Mouse (Mus musculus): ENCODE results near the gene Prnp. TPM values are rescaled to one million over a fixed set of nuclear protein-coding genes. Genes with fewer than 3 reads are reported as not detected.
A peak's percentile ranks its signal among the peaks of the same experiment; 100 is the strongest.

The Prnp gene
- polyA plus RNA-seq, 1 experiment: 570 TPM

DNA sequence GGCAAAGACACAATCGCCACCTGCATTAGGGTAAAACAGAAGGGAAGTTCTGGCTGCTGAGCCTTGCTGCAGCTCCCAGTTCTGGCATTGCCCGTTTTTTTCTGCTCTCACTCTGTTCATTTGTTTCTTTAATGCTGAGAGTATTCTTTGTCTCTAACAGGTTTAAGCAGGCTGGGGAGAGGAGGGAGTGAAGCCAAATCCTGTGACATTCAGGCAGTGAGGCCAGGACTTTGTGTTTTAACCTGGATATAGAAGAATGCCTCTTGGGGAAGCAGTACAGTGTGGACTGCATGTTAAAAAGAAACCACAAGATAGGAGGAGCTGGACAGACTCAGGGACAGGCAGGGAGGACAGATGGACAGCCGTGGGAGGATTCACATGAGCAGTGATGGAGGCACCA lies 23.9 kb downstream of the Prnp start:
- H3K4me1 ChIP-seq (ENCODE audit: control insufficient read depth, insufficient read depth, low read length): peaks cover 20% of the 10 kb centered on the region
- WGBS: 25% methylated on average over 3 of the region's 3 CpGs
- H3K27me3 ChIP-seq (ENCODE audit: control insufficient read depth, insufficient read depth, low read length): no peaks in the 10 kb centered on the region
- H3K27ac ChIP-seq (ENCODE audit: insufficient read depth, low read length): 0 out of 2 replicates have a peak overlapping the region, but pooled peaks have one; percentile 17
- DNase-seq: no peak
- no peak overlapping the region for H3K4me3 ChIP-seq (replicated peaks; ENCODE audit: insufficient read depth, low read depth, low read length)
- TF ChIP-seq POLR2A (IDR thresholded peaks at IDR 0.05; ENCODE audit: borderline replicate concordance, insufficient read depth, low read length) (no peak), CTCF (IDR thresholded peaks at IDR 0.05; ENCODE audit: borderline replicate concordance, insufficient read depth, low read depth, low read length) (no peak)

DNA sequence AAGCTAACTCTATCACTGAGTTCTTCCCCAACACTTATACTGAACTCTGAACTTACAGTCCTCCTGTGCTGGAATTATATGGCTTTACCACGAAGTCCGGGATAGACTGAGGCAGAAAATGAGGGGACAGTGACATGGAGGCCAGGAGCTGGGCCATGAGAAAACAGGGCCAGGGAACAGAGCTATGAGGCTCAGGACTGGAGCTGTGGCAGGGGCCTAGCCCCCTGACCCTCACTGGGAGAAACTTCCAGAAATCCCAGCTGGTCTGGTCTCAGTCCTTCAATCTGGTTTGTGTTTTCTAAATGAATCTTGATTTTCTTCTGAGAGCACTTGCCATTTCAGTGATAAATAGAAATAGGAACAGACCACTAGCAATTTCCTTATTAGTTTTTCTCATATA lies 24.5 kb downstream of the Prnp start:
- no peak overlapping the region for H3K27ac ChIP-seq (ENCODE audit: insufficient read depth, low read length)
- 89% methylated on average over 2 of the region's 2 CpGs for WGBS
- TF ChIP-seq POLR2A (IDR thresholded peaks at IDR 0.05; ENCODE audit: borderline replicate concordance, insufficient read depth, low read length) (no peak), CTCF (IDR thresholded peaks at IDR 0.05; ENCODE audit: borderline replicate concordance, insufficient read depth, low read depth, low read length) (no peak)

DNA sequence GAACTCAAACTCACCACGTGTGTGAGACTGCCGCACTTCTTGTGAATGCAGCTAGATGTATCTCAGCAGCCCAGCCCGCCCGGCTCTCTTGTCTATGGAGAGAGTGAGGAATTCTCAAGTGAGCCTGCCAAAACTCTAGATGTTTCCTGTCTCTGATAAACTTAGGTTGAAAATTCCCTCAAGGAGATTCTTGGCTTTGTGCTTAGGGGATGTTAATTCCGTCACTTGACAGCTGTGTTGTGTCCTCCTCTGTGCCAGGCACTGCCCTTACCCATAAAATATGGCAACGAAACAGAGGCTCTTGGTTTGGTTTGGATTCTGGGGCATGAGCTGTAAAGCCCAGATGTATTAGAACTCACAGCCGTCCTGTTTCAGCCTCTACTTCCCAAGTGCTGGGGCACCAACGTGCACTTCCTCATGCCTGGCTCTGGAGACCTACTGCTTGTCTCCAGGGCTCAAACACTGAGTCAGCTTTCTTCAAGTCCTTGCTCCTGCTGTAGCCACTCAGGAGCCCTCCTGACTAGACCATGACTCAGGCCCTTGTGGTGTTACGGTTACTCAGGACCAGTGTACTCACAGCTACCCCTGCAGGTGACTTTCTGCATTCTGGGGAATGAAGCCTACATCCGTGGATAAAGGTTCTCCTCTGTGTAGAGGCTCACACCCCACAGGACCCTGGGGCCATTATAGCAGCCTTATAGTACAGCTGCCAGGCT lies 25.8 kb downstream of the Prnp start:
- Histone ChIP-seq H3K4me3 (replicated peaks; ENCODE audit: insufficient read depth, low read depth, low read length) (no peak overlapping the region), H3K27ac (ENCODE audit: insufficient read depth, low read length) (no peak overlapping the region), H3K27me3 (ENCODE audit: control insufficient read depth, insufficient read depth, low read length) (no peaks in the 10 kb centered on the region), H3K4me1 (ENCODE audit: control insufficient read depth, insufficient read depth, low read length) (peaks cover 20% of the 10 kb centered on the region)
- no peak for DNase-seq
- 67% methylated on average over 10 of the region's 10 CpGs for WGBS
- TF ChIP-seq POLR2A (IDR thresholded peaks at IDR 0.05; ENCODE audit: borderline replicate concordance, insufficient read depth, low read length): no peak
- TF ChIP-seq CTCF (IDR thresholded peaks at IDR 0.05; ENCODE audit: borderline replicate concordance, insufficient read depth, low read depth, low read length): peak; percentile 6; the same call in 1 of the 2 replicates

More for the DNA sequence above, 24.5 kb downstream of the Prnp start:
- no peak for DNase-seq
- Histone ChIP-seq H3K4me1 (ENCODE audit: control insufficient read depth, insufficient read depth, low read length) (peaks cover 20% of the 10 kb centered on the region), H3K4me3 (replicated peaks; ENCODE audit: insufficient read depth, low read depth, low read length) (no peak overlapping the region), H3K27me3 (ENCODE audit: control insufficient read depth, insufficient read depth, low read length) (no peaks in the 10 kb centered on the region)

DNA sequence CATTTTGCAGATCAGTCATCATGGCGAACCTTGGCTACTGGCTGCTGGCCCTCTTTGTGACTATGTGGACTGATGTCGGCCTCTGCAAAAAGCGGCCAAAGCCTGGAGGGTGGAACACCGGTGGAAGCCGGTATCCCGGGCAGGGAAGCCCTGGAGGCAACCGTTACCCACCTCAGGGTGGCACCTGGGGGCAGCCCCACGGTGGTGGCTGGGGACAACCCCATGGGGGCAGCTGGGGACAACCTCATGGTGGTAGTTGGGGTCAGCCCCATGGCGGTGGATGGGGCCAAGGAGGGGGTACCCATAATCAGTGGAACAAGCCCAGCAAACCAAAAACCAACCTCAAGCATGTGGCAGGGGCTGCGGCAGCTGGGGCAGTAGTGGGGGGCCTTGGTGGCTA lies 26.7 kb downstream of the Prnp start:
- TF ChIP-seq POLR2A (IDR thresholded peaks at IDR 0.05; ENCODE audit: borderline replicate concordance, insufficient read depth, low read length) (no peak), CTCF (IDR thresholded peaks at IDR 0.05; ENCODE audit: borderline replicate concordance, insufficient read depth, low read depth, low read length) (no peak)

DNA sequence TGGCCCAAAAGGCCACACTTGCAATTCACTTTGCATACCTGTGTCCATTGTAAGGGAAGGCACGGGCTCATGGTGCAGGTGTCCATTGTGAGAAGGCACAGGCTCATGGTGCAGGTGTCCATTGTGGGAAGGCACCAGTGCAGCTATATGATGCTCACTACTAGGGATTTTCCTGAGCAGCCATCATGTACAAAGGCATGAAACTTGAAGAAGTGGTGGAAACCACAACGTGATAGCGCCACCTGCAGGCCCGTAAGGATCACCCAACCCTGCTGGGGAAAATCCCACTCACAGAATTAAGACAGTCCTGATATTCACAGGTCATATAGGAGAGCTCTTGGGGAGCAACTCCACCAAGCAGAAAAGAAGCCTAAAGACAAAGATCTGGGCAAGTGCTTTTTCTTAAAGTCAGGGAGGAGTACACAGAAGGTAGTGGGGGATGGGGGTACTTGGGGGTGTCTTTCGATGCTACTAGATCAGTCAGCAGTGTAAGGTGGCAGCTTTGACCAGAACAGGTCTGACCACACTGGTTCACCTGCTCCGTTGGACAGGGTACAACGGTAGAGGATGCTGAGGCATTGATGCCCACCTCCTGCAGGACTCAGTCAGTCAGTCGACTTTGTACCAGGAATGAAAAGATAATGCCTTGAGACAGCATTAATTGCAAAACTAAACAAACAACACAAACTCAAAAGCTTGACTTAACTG lies 29.8 kb downstream of the Prnp start:
- DNase-seq: peak; percentile 39 to 63
- Histone ChIP-seq H3K4me1 (ENCODE audit: control insufficient read depth, insufficient read depth, low read length) (no peaks in the 10 kb centered on the region), H3K27ac (ENCODE audit: insufficient read depth, low read length) (no peak overlapping the region), H3K27me3 (ENCODE audit: control insufficient read depth, insufficient read depth, low read length) (no peaks in the 10 kb centered on the region), H3K4me3 (replicated peaks; ENCODE audit: insufficient read depth, low read depth, low read length) (no peak overlapping the region)
- peak; percentile 89 for TF ChIP-seq CTCF (IDR thresholded peaks at IDR 0.05; ENCODE audit: borderline replicate concordance, insufficient read depth, low read depth, low read length)
- TF ChIP-seq POLR2A (IDR thresholded peaks at IDR 0.05; ENCODE audit: borderline replicate concordance, insufficient read depth, low read length): no peak
- 40% methylated on average over 8 of the region's 8 CpGs for WGBS

More for the DNA sequence above, 26.7 kb downstream of the Prnp start:
- DNase-seq: no peak
- 95% methylated on average over 10 of the region's 10 CpGs for WGBS
- Histone ChIP-seq H3K27me3 (ENCODE audit: control insufficient read depth, insufficient read depth, low read length) (no peaks in the 10 kb centered on the region), H3K27ac (ENCODE audit: insufficient read depth, low read length) (no peak overlapping the region), H3K4me1 (ENCODE audit: control insufficient read depth, insufficient read depth, low read length) (peaks cover 20% of the 10 kb centered on the region), H3K4me3 (replicated peaks; ENCODE audit: insufficient read depth, low read depth, low read length) (no peak overlapping the region)

DNA sequence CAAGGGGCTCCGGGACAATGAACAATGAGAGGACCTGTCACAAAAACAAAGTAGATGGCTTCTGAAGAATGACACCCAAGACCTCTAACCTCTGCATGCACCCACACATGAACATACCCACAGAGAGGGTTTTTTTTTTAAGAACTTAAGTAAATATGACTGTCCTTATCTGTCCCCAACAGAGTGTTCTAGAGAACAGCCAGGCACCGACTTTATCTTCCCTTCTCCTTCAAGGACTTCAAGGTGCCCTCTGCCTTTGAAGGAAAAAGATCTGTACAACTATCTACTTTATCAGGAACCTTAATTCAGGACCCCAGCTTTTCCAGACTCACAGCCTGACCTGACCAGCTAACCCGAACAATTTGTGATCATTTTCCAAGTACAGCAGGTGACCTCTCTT lies 30.8 kb downstream of the Prnp start:
- H3K27ac ChIP-seq (ENCODE audit: insufficient read depth, low read length): no peak overlapping the region
- WGBS: 74% methylated on average over 3 of the region's 3 CpGs
- no peak for TF ChIP-seq CTCF (IDR thresholded peaks at IDR 0.05; ENCODE audit: borderline replicate concordance, insufficient read depth, low read depth, low read length)
- no peak for TF ChIP-seq POLR2A (IDR thresholded peaks at IDR 0.05; ENCODE audit: borderline replicate concordance, insufficient read depth, low read length)
- H3K4me3 ChIP-seq (replicated peaks; ENCODE audit: insufficient read depth, low read depth, low read length): no peak overlapping the region
- DNase-seq: no peak
- no peaks in the 10 kb centered on the region for H3K27me3 ChIP-seq (ENCODE audit: control insufficient read depth, insufficient read depth, low read length)
- no peaks in the 10 kb centered on the region for H3K4me1 ChIP-seq (ENCODE audit: control insufficient read depth, insufficient read depth, low read length)

DNA sequence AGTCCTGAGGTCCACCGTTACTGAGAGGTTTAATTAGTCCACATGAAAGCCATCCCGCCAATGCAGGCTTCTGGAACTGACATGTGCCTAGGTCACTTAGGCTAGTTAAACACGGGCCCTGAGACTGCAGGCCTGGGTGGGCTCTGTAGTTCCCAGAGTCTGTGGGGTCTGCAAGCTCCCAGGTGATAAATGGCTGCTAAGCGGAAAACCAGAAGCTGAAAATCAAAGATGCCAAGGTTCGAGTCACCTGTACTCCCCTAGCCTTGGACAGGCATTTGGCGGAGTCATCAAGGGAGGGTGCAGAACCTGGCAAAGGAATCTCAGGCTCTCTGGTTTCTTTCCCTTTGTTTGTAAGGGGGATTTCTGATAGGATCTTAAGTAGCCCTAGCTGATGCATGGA lies 31.8 kb downstream of the Prnp start:
- TF ChIP-seq POLR2A (IDR thresholded peaks at IDR 0.05; ENCODE audit: borderline replicate concordance, insufficient read depth, low read length) (no peak), CTCF (IDR thresholded peaks at IDR 0.05; ENCODE audit: borderline replicate concordance, insufficient read depth, low read depth, low read length) (no peak)
- no peak overlapping the region for H3K4me3 ChIP-seq (replicated peaks; ENCODE audit: insufficient read depth, low read depth, low read length)
- no peaks in the 10 kb centered on the region for H3K4me1 ChIP-seq (ENCODE audit: control insufficient read depth, insufficient read depth, low read length)
- 76% methylated on average over 6 of the region's 6 CpGs for WGBS
- no peaks in the 10 kb centered on the region for H3K27me3 ChIP-seq (ENCODE audit: control insufficient read depth, insufficient read depth, low read length)
- no peak for DNase-seq
- no peak overlapping the region for H3K27ac ChIP-seq (ENCODE audit: insufficient read depth, low read length)

DNA sequence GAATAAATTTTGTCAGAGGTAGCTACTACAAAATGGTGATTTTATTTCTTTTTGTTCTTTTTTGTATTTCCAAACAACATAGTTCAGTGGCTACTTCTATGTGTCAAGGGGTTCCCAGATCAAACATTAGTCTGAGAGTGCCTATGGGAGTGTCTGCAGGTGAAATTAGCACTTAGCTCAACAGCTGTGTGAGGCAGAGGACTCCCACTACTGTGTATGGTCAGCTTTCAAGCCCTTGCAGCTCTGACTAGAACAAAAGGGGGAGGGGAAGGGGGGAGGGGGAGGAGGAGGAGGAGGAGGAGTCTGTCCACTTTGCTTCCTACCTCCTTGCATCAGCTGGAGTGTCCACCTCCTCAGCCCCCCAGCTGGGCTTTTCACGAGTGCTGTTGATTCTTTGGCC lies 34.6 kb downstream of the Prnp start:
- H3K27me3 ChIP-seq (ENCODE audit: control insufficient read depth, insufficient read depth, low read length): no peaks in the 10 kb centered on the region
- no peak overlapping the region for H3K27ac ChIP-seq (ENCODE audit: insufficient read depth, low read length)
- no peak for DNase-seq
- H3K4me1 ChIP-seq (ENCODE audit: control insufficient read depth, insufficient read depth, low read length): no peaks in the 10 kb centered on the region
- H3K4me3 ChIP-seq (replicated peaks; ENCODE audit: insufficient read depth, low read depth, low read length): no peak overlapping the region
- 33% methylated on average over 1 of the region's 1 CpGs for WGBS
- TF ChIP-seq CTCF (IDR thresholded peaks at IDR 0.05; ENCODE audit: borderline replicate concordance, insufficient read depth, low read depth, low read length): no peak
- no peak for TF ChIP-seq POLR2A (IDR thresholded peaks at IDR 0.05; ENCODE audit: borderline replicate concordance, insufficient read depth, low read length)
